Mouse (Mus musculus) heart, embryonic 11.5 days (tissue): Measurements from ENCODE around the gene 5730409E04Rik. TPM values are rescaled to one million over a fixed set of nuclear protein-coding genes. Genes with fewer than 3 reads are reported as not detected.

Experiments
- ATAC-seq: fragments of 200-750 bp; cut with Nextera tagmentation; replicated peaks from 2 replicates; pipeline ENCODE4 v1.8.0; 2017; ENCODE audit warnings: moderate library complexity; ENCODE audit not compliant: insufficient number of reproducible peaks, low FRiP score, low TSS enrichment
- H3K27ac ChIP-seq: fragments of 300-500 bp; sonication (generic); 2 replicates; pipeline ENCODE4 v1.5.1; 2014; ENCODE audit warnings: mild to moderate bottlenecking, low read depth, low read length
- H3K27me3 ChIP-seq: fragments of 300-500 bp; sonication (generic); 2 replicates; pipeline ENCODE4 v1.6.1; 2014; ENCODE audit warnings: mild to moderate bottlenecking, low read length, mixed read lengths; ENCODE audit not compliant: control insufficient read depth, insufficient read depth
- H3K36me3 ChIP-seq: fragments of 300-500 bp; sonication (generic); 2 replicates; pipeline ENCODE4 v1.6.1; 2014; ENCODE audit warnings: mild to moderate bottlenecking, low read length, moderate library complexity, mixed read lengths; ENCODE audit not compliant: control insufficient read depth, insufficient read depth
- H3K4me1 ChIP-seq: fragments of 300-500 bp; sonication (generic); 2 replicates; pipeline ENCODE4 v1.6.1; 2014; ENCODE audit warnings: low read length; ENCODE audit not compliant: control insufficient read depth, insufficient read depth
- H3K4me2 ChIP-seq: fragments of 300-500 bp; sonication (generic); 2 replicates; pipeline ENCODE4 v1.6.1; 2014; ENCODE audit warnings: mild to moderate bottlenecking, moderate library complexity
- H3K4me3 ChIP-seq: fragments of 300-500 bp; sonication (generic); 2 replicates; pipeline ENCODE4 v1.5.1; 2014; ENCODE audit warnings: low read depth, low read length
- H3K9ac ChIP-seq: fragments of 300-500 bp; sonication (generic); 2 replicates; pipeline ENCODE4 v1.6.1; 2014; ENCODE audit warnings: mild to moderate bottlenecking, low read depth, low read length, moderate library complexity
- H3K9me3 ChIP-seq: fragments of 300-500 bp; sonication (generic); replicated peaks from 2 replicates; pipeline ENCODE4 v1.6.1; 2016; ENCODE audit warnings: low read length; ENCODE audit not compliant: control insufficient read depth
- WGBS: fragments of 180-500 bp; shearing (Covaris S2); extraction: QIAGEN DNeasy Blood & Tissue Kit; methylation state at CpG from one replicate; pipeline ENCODE4 v1.1.7; 2014; ENCODE audit not compliant: insufficient replicate concordance; 5-methylcytosine and 5-hydroxymethylcytosine counted together
- microRNA-seq: library from miRNA; unstranded; fragments of <30 nt; microRNA quantifications from one replicate; pipeline ENCODE4, GENCODE M21; 2016; ENCODE audit warnings: borderline number of aligned reads
- polyA plus RNA-seq: library from polyadenylated mRNA; unstranded; fragments of >200 nt; fragmentation: Nextera tagmentation; extraction: Ambion mirVana; gene quantifications from 2 replicates; pipeline ENCODE4 v1.2.1, GENCODE M21; 2014

Gene 5730409E04Rik
- polyA plus RNA-seq, 1 experiment from 2014 or later, result 1.6 TPM

DNA sequence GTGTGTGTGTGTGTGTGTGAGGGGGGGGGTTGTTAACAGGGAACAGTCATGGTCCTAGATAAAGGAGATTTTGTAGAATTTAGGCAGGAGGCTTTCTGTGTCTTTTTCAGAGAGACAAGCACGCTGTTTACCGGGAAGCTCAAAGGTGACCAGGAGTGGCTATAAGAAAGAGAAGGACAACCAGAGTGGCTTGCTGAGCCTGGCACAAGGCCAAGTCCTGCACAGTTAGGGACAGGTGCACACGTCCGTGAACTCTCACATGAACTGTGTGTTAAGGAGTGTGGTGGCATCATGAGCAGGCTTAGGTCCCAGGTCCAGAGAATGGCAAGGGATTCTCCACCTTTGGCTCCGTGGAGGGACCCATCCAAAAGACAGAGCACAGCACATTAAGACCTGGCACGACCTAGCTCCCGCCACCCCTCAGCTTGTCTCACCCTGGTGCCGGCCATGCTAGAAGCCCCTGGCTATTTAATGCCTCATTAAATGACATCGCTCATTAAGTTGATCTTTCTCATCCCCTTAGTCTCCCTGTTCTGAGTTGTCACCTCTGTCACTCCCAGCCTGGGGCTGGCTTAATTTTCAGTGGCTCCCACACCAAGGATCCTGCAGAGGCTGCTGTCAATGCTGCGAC is 34.8 kb downstream of the 5730409E04Rik start:
- Histone ChIP-seq H3K9me3 (no peaks in the 10 kb centered on the region), H3K36me3 (no peaks in the 10 kb centered on the region), H3K4me2 (no peak overlapping the region), H3K4me3 (no peak overlapping the region), H3K27me3 (no peaks in the 10 kb centered on the region), H3K27ac (no peak overlapping the region), H3K4me1 (no peaks in the 10 kb centered on the region), H3K9ac (no peak overlapping the region)
- WGBS, result 82% methylated on average over 10 of the region's 10 CpGs
- ATAC-seq, result no peak

DNA sequence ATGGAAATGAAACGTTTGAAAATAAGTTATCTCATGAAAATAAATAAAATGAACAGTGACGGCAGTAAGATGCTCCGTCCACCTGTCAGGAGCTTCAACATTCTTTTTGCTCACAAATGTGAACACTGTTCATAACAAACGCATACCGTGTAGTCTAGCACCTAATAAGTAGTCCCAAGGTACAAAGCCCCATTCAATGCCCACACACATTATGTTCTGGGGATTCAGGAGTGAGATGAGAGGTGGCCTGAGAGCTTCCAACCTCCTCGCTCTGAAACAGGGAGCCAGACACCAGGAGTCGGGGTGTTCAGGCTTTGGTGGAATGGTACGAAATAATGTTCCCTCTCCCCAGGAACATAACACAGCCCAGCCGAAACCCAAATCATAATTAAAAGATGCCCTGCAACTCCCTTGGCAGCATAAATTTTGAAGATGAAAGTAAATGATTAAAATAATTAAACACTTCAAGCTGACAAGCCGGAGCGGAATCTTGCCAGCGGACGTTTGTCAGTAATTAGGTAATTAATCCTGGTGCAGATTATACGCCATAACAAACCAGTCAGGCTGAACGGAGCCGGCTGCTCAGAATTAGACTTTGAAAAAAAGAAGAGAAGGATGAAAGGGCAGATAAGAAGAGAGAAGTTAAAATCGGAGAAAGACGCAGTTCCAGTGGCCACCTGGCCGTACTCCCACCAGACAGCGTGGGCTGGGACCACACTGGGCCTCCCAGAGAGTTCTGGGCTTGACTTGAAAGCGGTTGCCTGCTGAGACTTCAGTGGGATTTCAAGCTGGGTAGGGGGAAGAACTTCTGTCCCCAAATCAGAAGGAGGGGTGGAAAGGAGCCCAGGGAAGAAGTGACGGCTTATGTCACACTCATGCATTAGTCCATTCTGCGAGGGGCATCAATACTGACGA is 38.6 kb downstream of the 5730409E04Rik start:
- Histone ChIP-seq H3K9ac (no peak overlapping the region), H3K36me3 (no peaks in the 10 kb centered on the region), H3K4me1 (no peaks in the 10 kb centered on the region), H3K4me3 (no peak overlapping the region), H3K4me2 (no peak overlapping the region), H3K27me3 (no peaks in the 10 kb centered on the region), H3K9me3 (no peaks in the 10 kb centered on the region), H3K27ac (no peak overlapping the region)
- WGBS, result 60% methylated on average over 24 of the region's 24 CpGs
- ATAC-seq, result no peak

GRCm38 (mm10) chr4:126653148-126653547 is 43.5 kb downstream of the 5730409E04Rik start:
- H3K9ac ChIP-seq, result no peak overlapping the region
- WGBS, result 71% methylated on average over 5 of the region's 5 CpGs

GRCm38 (mm10) chr4:126655356-126655755 is 45.7 kb downstream of the 5730409E04Rik start:
- no peak overlapping the region for H3K4me2 ChIP-seq
- H3K4me1 ChIP-seq, result no peaks in the 10 kb centered on the region
- no peak overlapping the region for H3K27ac ChIP-seq
- no peak overlapping the region for H3K9ac ChIP-seq
- ATAC-seq, result no peak
- no peaks in the 10 kb centered on the region for H3K27me3 ChIP-seq
- H3K4me3 ChIP-seq, result no peak overlapping the region
- WGBS, result 9% methylated on average over 9 of the region's 9 CpGs
- no peaks in the 10 kb centered on the region for H3K36me3 ChIP-seq
- H3K9me3 ChIP-seq, result no peaks in the 10 kb centered on the region

More at GRCm38 (mm10) chr4:126653148-126653547, 43.5 kb downstream of the 5730409E04Rik start:
- no peak for ATAC-seq
- Histone ChIP-seq H3K4me3 (no peak overlapping the region), H3K36me3 (no peaks in the 10 kb centered on the region), H3K4me1 (no peaks in the 10 kb centered on the region), H3K4me2 (no peak overlapping the region), H3K27me3 (no peaks in the 10 kb centered on the region), H3K27ac (no peak overlapping the region), H3K9me3 (no peaks in the 10 kb centered on the region)

GRCm38 (mm10) chr4:126661249-126661648 is 51.6 kb downstream of the 5730409E04Rik start:
- no peak overlapping the region for H3K27ac ChIP-seq
- ATAC-seq, result no peak
- H3K4me1 ChIP-seq, result no peaks in the 10 kb centered on the region
- WGBS, result 69% methylated on average over 7 of the region's 7 CpGs
- H3K27me3 ChIP-seq, result no peaks in the 10 kb centered on the region
- H3K9me3 ChIP-seq, result no peaks in the 10 kb centered on the region
- no peak overlapping the region for H3K9ac ChIP-seq
- H3K36me3 ChIP-seq, result no peaks in the 10 kb centered on the region
- no peak overlapping the region for H3K4me3 ChIP-seq
- H3K4me2 ChIP-seq, result no peak overlapping the region

Small RNA genes within 50 kb of the gene (microRNA-seq; reads per million reads assigned to microRNA genes)
- gene Mir7119, result not detected

Other genes starting within 250 kb of the 5730409E04Rik start
- 8.4 and 15.7 TPM in 2 replicates for gene Ago3, start 180.3 kb upstream of the 5730409E04Rik start, polyA plus RNA-seq
- gene Ago1, start 141.2 kb upstream of the 5730409E04Rik start, polyA plus RNA-seq, result 3.9 and 4.1 TPM in 2 replicates
- gene Ago4, start 76.3 kb upstream of the 5730409E04Rik start, polyA plus RNA-seq, result 1.1 and 1.3 TPM in 2 replicates
- gene Clspn, start 52.9 kb upstream of the 5730409E04Rik start, polyA plus RNA-seq, result 23.1 and 36.3 TPM in 2 replicates
- 411 and 434 TPM in 2 replicates for gene Psmb2, start 67.8 kb downstream of the 5730409E04Rik start, polyA plus RNA-seq
- gene Tfap2e, start 126.4 kb downstream of the 5730409E04Rik start, polyA plus RNA-seq, result not detected in 2 replicates
- gene Ncdn, start 143.6 kb downstream of the 5730409E04Rik start, polyA plus RNA-seq, result 19.3 and 20.4 TPM in 2 replicates
- gene AU040320, start 143.7 kb downstream of the 5730409E04Rik start, polyA plus RNA-seq, result 20.7 and 24.2 TPM in 2 replicates